Mouse (Mus musculus) 416B (cell line): ENCODE results near the gene Fstl3.

Experiments used
- DNase-seq: peaks from one replicate; pipeline ENCODE4 v3.0.0; 2011; ENCODE audit warnings: low read depth

Gene Fstl3

GRCm38 (mm10) chr10:79788386-79789158 is 11.5 kb downstream of the Fstl3 start:
- DNase-seq, result peak; percentile 82

GRCm38 (mm10) chr10:79789581-79789980 is 12.5 kb downstream of the Fstl3 start:
- DNase-seq, result no peak

DNA sequence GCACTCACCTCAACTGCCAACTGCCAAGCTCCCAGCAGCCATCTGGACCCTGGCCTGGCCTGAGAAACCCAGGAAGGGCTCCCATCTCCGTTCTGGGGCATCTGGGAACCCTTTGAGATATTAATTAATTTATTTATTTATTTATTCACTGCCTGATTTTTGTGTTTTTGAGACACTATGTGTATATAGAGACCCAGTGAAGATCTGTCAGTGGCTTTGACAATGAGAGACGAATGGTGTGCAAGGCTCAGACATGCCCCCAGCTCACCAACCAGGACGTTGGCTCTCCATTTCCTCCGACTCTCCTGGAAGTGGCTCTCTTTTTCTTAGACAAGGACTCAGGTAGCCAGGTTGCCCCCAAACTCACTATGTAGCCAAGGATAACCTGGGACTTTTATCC is 13.8 kb downstream of the Fstl3 start, which contains the start of gene Prss57:
TSS of gene Prss57 (minus strand) at position 101 of the 400 bp plus-strand sequence.
- no peak for DNase-seq

DNA sequence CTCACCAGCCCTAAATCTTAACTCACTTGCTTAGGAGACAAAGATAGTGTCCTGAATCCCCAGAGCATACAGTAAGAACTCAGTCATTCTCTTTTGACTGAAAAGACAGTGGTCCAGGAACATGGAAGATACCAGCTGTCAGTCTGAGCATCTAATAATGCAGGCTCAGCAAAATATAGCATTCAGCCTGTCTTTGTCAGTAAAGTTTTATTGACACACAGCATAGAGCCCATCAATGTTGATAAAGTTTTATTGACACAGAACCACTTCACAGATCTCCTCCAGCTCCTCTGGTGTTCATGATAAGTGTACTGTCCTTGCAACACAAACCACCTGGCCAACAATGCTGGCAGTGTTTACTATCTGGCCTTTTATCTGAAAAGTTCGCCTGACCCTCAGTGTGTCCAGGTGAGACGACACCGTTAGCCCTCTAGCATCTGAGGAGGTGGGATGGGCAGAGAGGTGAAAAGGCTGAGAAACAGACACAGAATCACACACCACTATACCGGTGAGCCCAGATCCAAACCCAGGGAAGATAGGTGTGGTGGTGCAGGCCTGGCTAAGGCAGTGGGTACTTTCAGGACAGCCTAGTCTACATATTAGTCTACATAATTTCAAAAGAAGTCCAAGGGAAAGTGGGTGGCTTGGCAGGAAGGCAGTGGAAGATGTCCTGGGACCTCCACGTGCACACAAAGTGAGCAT is 15.4 kb downstream of the Fstl3 start:
- DNase-seq, result no peak

DNA sequence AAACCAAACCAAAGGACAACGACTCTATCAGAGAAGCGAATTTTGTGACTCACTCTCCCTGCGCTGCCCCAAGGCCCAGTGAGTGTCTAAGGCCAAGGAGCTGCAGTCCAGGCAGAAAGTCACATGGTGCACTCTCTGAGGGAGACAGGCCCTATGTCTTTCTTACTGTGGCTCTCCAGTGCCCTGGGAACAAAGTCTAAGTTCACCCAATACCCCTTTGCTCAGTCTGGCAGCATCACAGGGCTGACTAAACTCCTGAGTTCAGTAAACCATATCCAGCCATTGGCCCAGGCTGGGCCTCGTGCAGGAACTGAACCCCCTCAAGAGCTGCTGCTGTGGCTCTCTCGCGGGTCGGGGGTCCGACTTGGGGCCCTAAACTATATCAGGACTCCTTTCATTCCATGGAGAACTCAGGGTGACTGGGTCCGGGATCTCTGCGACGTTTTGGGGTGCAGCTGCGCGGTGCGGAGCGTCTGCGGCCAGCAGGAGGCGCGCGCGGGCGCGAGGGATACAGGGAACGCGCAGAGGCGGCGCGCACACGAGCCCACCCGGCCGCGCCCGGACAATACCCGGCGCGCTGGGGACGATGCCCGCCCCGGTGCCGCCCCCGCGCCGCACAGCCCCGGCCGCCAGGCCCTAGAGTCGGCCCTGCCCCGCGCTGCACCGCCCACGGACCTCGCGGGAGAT is 16.1 kb downstream of the Fstl3 start, which contains the start of gene Palm:
TSS of gene Palm (plus strand) at position 522 of the 687 bp plus-strand sequence.
- DNase-seq, result peak; percentile 63

DNA sequence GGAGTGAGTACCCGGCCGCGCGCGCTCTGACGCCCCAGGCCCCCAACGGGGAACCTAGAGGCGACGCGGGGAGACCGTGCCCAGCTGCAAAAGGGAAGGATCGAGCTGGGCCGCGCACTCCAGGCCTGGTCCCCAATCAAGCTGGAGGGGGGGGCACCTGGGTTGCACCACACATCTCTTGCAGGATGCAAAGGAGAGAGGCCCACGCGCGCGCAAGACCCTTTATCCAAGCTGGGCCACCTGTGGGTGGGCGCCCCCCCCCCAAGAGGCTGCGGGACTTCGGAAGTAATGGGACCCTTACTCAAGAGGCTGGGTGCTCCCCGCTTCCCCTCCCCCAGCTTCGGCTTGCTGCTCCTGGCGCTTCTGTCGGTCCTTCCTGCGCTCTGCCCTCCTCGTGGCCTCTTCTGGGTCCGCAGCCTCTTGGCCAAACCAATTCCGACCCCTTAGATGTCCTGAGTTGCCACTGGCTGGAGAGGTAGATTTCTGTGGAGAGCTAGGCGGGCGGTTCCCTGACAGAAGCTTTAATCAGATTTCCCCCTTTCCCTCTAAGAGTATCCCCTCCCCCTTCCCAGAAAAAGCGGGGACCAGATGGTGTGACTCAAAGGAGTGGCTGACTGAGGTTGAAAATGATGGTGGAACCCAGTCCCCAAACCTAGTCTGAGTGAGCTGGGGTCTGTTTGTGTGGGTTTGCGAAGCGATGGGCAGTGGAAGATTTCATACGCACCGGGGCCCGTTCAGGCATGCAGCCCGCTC is 16.8 kb downstream of the Fstl3 start:
- peak; percentile 45 for DNase-seq

GRCm38 (mm10) chr10:79794491-79794931 is 17.4 kb downstream of the Fstl3 start:
- no peak for DNase-seq

DNA sequence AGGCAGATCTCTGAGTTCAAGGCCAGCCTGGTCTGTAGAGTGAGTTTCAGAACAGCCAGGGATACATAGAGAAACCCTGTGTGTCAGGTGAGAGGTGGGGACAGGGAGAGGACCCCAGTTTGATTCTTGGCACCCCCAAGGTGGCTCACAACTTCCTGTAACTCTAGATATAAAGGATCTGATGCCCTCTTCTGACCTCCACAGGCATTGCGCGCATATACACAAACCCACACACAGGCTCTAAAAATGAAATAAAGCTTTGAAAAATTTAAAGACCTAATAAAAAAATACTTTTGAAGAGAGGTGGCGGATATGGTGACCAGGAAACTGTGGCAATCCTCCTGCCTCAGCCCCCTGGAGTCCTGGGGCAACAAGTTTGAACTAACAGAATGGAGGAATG is 18.8 kb downstream of the Fstl3 start:
- no peak for DNase-seq

- DNase-seq, result peak; percentile 75
These were observed 20.3 kb downstream of the Fstl3 start for GRCm38 (mm10) chr10:79797326-79797725.

GRCm38 (mm10) chr10:79798289-79798928 is 21.3 kb downstream of the Fstl3 start:
- DNase-seq, result peak; percentile 99

- DNase-seq, result no peak
These were observed 23.4 kb downstream of the Fstl3 start for GRCm38 (mm10) chr10:79800508-79800907.

DNA sequence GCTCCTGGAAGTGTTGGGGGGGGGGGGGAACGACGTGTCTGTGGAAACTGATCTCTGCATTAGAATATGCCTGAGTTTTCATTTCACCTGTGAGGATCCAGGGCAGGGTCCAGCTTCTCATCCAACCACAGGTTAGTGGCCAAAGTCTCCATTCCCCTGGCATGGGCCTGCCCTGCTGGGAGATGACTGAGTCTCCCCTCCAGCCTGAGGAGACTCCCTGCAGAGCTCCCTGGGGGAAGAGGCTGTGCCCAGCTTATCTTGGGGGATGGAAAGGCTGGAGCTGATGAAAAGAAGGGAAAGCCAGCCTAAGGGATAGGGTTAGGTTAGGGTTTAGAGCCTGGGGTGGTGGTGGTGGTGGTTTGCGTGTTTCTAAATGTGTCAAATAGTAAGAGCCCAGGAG is 24.8 kb downstream of the Fstl3 start:
- DNase-seq, result no peak

DNA sequence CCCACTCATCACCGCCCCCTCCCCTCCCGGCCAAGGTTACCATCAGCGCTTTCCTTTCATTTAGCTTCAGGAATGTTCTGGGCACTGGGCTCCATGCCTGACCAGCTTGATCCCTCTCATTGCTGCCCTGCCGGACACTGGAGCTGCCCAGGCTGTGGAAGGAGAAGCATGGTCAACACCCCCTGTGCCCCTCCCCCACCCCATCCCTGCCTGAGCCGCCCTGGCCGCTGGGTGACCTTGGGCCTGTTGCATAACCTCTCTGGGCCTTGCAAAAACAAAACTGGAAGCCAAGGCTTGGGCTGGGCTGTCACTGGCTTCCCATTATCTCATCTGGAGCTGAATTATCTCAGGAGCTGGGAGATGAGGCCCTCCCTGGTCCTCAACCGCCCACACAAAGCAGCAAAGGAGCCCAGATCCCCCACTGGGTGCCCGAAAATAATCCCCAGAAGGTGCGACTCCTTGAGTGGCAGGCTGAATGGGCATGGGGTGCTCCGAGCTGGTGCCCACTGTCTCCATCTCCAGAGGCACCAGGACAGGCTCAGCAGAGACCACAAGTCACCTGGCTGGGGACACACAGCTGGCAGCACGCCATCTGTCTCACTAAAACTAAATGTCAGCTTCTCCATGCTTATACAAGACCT is 25.4 kb downstream of the Fstl3 start:
- peak; percentile 78 for DNase-seq

DNA sequence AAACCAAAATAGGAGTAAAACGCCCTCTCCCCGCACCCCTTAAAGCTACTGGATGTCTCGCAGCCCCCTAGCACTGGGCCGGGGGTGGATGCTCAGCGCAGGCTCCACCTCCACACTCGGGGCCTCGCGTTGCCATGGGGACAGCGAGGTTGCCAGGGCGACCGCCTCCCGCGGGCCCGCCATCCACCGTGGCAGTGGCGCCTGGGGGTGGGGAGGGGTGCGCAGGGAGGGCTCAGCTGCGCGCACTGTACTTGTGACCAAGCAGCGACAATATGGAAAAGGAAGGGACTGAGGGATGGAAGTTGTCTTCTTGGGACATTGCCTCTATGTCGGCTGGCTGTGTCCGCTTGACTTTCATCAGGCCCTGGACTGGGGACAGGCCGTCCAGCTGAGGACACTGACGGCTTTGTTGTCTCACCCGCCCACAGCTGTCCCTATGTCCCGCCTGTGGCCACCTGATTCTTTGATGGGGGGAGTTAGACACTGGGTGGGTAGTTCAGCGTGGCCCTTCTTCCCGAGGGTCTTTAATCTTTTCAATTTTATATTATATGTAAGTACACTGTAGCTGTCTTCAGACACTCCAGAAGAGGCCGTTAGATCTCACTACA is 26.7 kb downstream of the Fstl3 start:
- DNase-seq, result no peak

- no peak for DNase-seq
These were observed 28.6 kb downstream of the Fstl3 start for GRCm38 (mm10) chr10:79805636-79806035.

DNA sequence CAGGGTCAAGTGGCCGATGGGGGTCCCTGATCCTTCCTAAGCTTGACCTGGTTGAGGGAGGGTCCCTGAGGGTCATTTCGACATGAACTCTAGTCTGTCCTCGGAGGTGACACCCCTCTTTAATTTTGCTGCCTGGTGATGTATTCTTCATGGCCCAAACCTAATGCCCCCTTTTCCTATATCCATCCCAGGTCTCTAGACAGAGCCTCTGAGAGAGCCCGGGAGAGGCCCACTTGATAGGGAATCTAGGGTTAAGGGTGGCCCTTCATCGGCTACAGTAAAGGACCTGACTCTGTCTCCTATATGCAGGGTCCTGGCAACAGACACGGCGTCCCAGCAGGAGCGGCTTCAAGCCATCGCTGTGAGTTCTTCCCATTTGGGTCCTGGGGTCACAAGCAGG is 29.3 kb downstream of the Fstl3 start:
- no peak for DNase-seq

DNA sequence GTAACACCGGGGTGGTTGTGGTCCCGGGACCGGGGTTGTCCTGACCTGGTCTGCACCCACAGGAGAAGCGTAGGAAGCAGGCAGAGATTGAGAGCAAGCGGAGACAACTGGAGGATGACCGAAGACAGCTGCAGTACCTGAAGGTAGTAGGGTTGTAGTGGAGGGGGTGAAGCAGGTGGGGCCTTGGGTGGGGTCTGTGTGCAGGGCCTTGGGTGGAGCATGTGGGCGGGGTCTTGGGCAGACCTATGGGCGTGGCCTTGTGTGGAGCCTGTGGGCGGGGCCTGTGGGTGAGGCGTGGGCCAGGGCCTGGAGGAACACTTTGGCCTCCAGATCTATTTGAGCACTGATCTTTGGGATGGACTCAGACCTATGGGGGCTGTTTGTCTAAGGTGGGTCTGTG is 29.9 kb downstream of the Fstl3 start:
- DNase-seq, result no peak

DNA sequence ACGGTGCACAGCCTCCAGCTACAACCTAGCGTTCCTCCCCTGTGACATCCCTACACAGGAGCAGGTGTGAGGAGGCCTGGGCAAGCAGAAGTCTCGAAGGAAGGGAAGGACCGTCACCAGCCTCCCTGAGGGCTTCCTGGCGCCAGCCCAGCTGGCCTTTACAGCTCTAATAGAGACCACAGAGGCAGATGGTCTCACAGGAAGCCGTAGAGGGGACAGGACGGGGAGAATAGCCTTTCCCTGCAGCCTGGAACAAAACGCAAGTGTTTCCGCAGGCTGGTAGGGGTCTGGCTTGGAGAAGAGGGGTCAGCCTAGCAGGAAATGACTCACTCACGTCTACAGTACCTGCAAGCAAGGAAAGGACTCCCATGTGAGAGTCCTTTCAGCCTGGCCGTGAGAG is 30.8 kb downstream of the Fstl3 start:
- no peak for DNase-seq

GRCm38 (mm10) chr10:79808728-79809127 is 31.7 kb downstream of the Fstl3 start:
- DNase-seq, result no peak
